Mouse (Mus musculus) frontal cortex, postnatal 14 days (tissue): Measurements from ENCODE around the gene Sell.

ENCODE experiments used
- DNase-seq, 2 experiments: peaks; one replicate each; pipeline ENCODE4 v3.0.0; 2022; ENCODE audit warnings: low spot score in 2 of 2

Sell gene

GRCm38 (mm10) chr1:164132609-164133008 lies 70.8 kb downstream of the Sell start:
- DNase-seq, result no peak
